Mouse (Mus musculus) neural tube, embryonic 14.5 days (tissue): ENCODE measurements around the gene Ppm1m. TPM values are rescaled to one million over a fixed set of nuclear protein-coding genes. Genes with fewer than 3 reads are reported as not detected.
A peak's percentile ranks its signal among the peaks of the same experiment; 100 is the strongest.

ENCODE experiments used
- ATAC-seq: fragments of 200-750 bp; cut with Nextera tagmentation; 2 replicates; pipeline ENCODE4 v1.8.0; 2017; ENCODE audit warnings: low read depth, mild to moderate bottlenecking, moderate TSS enrichment, moderate library complexity
- H3K27ac ChIP-seq: fragments of 300-500 bp; sonication (generic); 2 replicates; pipeline ENCODE4 v1.5.1; 2014; ENCODE audit warnings: low read depth, mild to moderate bottlenecking, control low read depth, low read length, moderate library complexity, mixed read lengths
- H3K27me3 ChIP-seq: fragments of 300-500 bp; sonication (generic); 2 replicates; pipeline ENCODE4 v1.6.1; 2014; ENCODE audit warnings: low read length; ENCODE audit not compliant: control insufficient read depth, insufficient read depth
- H3K36me3 ChIP-seq: fragments of 300-500 bp; sonication (generic); 2 replicates; pipeline ENCODE4 v1.6.1; 2014; ENCODE audit warnings: low read length, mixed read lengths; ENCODE audit not compliant: control insufficient read depth, insufficient read depth
- H3K4me1 ChIP-seq: fragments of 300-500 bp; sonication (generic); 2 replicates; pipeline ENCODE4 v1.6.1; 2014; ENCODE audit warnings: low read length; ENCODE audit not compliant: control insufficient read depth, insufficient read depth
- H3K4me2 ChIP-seq: fragments of 300-500 bp; sonication (generic); 2 replicates; pipeline ENCODE4 v1.6.1; 2014; ENCODE audit warnings: mild to moderate bottlenecking, low read depth, low read length, control low read depth
- H3K4me3 ChIP-seq: fragments of 300-500 bp; sonication (generic); 2 replicates; pipeline ENCODE4 v1.5.1; 2014; ENCODE audit warnings: low read depth, low read length, control low read depth, mixed read lengths
- H3K9ac ChIP-seq: fragments of 300-500 bp; sonication (generic); replicated peaks from 2 replicates; pipeline ENCODE4 v1.6.1; 2014; ENCODE audit warnings: low read depth, mild to moderate bottlenecking, control low read depth, low read length, mixed read lengths
- H3K9me3 ChIP-seq: fragments of 300-500 bp; sonication (generic); 2 replicates; pipeline ENCODE4 v1.6.1; 2016; ENCODE audit warnings: low read length; ENCODE audit not compliant: control insufficient read depth
- WGBS: fragments of 180-500 bp; shearing (Covaris S2); extraction: QIAGEN DNeasy Blood & Tissue Kit; methylation state at CpG from one replicate; pipeline ENCODE4 v1.1.7; 2014; 5-methylcytosine and 5-hydroxymethylcytosine counted together
- polyA plus RNA-seq: library from polyadenylated mRNA; unstranded; fragments of >200 nt; fragmentation: Nextera tagmentation; extraction: Ambion mirVana; gene quantifications from 2 replicates; pipeline ENCODE4 v1.2.1, GENCODE M21; 2014

Ppm1m gene
- polyA plus RNA-seq, 1 experiment from 2014 or later, result 11.1 TPM

- Histone ChIP-seq H3K27me3 (no peaks in the 10 kb centered on the region), H3K27ac (no peak within 1 kb of the TSS), H3K4me1 (peaks cover 11% of the 10 kb centered on the region; the same call in 1 of the 2 replicates), H3K4me3 (no peak within 1 kb of the TSS), H3K9me3 (no peaks in the 10 kb centered on the region), H3K9ac (no peak within 1 kb of the TSS), H3K4me2 (no peak within 1 kb of the TSS), H3K36me3 (no peaks in the 10 kb centered on the region)
- WGBS, result 78% methylated on average over 6 of the region's 6 CpGs
- ATAC-seq, result no peak
Observed at GRCm38 (mm10) chr9:106158037-106158491, 41.5 kb downstream of the Ppm1m start, which contains the start of gene Glyctk. Gene Glyctk, minus strand, starts transcription at chr9:106158138.

- no peaks in the 10 kb centered on the region for H3K36me3 ChIP-seq
- H3K9me3 ChIP-seq, result no peaks in the 10 kb centered on the region
- no peak overlapping the region for H3K4me3 ChIP-seq
- peaks cover 11% of the 10 kb centered on the region; the same call in 1 of the 2 replicates for H3K4me1 ChIP-seq
- no peaks in the 10 kb centered on the region for H3K27me3 ChIP-seq
- H3K4me2 ChIP-seq, result no peak overlapping the region
- no peak for ATAC-seq
- WGBS, result 88% methylated on average over 10 of the region's 10 CpGs
- no peak overlapping the region for H3K9ac ChIP-seq
- no peak overlapping the region for H3K27ac ChIP-seq
Observed at GRCm38 (mm10) chr9:106157623-106157925, 42.0 kb downstream of the Ppm1m start.

- no peak overlapping the region for H3K9ac ChIP-seq
- no peak overlapping the region for H3K27ac ChIP-seq
Observed at GRCm38 (mm10) chr9:106156921-106157622, 42.5 kb downstream of the Ppm1m start.

GRCm38 (mm10) chr9:106156419-106156818 is 43.1 kb downstream of the Ppm1m start:
- H3K27me3 ChIP-seq, result no peaks in the 10 kb centered on the region
- no peak overlapping the region for H3K4me2 ChIP-seq
- H3K36me3 ChIP-seq, result no peaks in the 10 kb centered on the region
- WGBS, result 43% methylated on average over 5 of the region's 5 CpGs
- H3K4me3 ChIP-seq, result no peak overlapping the region
- H3K4me1 ChIP-seq, result peaks cover 12% of the 10 kb centered on the region; the same call in 1 of the 2 replicates
- H3K9me3 ChIP-seq, result no peaks in the 10 kb centered on the region
- H3K27ac ChIP-seq, result peak overlapping the region; percentile 16; the same call in 1 of the 2 replicates
- peak; percentile 62 for ATAC-seq
- no peak overlapping the region for H3K9ac ChIP-seq

More at GRCm38 (mm10) chr9:106156921-106157622, 42.5 kb downstream of the Ppm1m start:
- peaks cover 11% of the 10 kb centered on the region; the same call in 1 of the 2 replicates for H3K4me1 ChIP-seq
- H3K4me3 ChIP-seq, result no peak overlapping the region
- no peaks in the 10 kb centered on the region for H3K9me3 ChIP-seq
- no peaks in the 10 kb centered on the region for H3K36me3 ChIP-seq
- no peak for ATAC-seq
- 74% methylated on average over 21 of the region's 21 CpGs for WGBS
- no peak overlapping the region for H3K4me2 ChIP-seq
- no peaks in the 10 kb centered on the region for H3K27me3 ChIP-seq

- ATAC-seq, result no peak
- Histone ChIP-seq H3K27ac (0 out of 2 replicates have a peak overlapping the region, but pooled peaks have one; percentile 3), H3K27me3 (no peaks in the 10 kb centered on the region), H3K4me2 (no peak overlapping the region), H3K4me1 (peaks cover 14% of the 10 kb centered on the region), H3K36me3 (no peaks in the 10 kb centered on the region), H3K4me3 (no peak overlapping the region), H3K9me3 (no peaks in the 10 kb centered on the region), H3K9ac (no peak overlapping the region)
- 90% methylated on average over 9 of the region's 9 CpGs for WGBS
Observed at GRCm38 (mm10) chr9:106154106-106154505, 45.4 kb downstream of the Ppm1m start.

DNA sequence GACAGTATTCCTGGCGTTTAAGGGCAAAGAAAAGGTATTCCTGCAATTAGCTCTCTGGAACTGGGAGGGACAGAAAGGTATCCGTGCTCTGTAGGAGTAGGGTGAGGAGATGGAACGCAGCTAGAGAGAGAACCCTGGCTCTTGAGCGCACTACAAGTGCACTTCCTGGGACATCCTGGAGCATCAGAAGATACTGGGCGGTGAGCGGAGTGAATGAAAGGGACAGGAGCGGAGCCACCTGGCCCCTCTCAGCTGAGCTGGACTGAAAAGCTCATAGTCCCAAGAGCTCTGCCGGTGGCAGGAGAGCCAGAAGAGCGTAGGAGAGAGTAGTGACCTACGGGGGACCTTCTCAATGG is 50.2 kb downstream of the Ppm1m start:
- Histone ChIP-seq H3K4me3 (peak overlapping the region; percentile 66), H3K36me3 (no peaks in the 10 kb centered on the region), H3K4me1 (peaks cover 15% of the 10 kb centered on the region), H3K4me2 (peak overlapping the region; percentile 89), H3K9me3 (no peaks in the 10 kb centered on the region), H3K9ac (peak overlapping the region; percentile 91), H3K27me3 (no peaks in the 10 kb centered on the region), H3K27ac (peak overlapping the region; percentile 95)
- WGBS, result 13% methylated on average over 10 of the region's 10 CpGs
- ATAC-seq, result no peak

GRCm38 (mm10) chr9:106148541-106149398 is 50.8 kb downstream of the Ppm1m start:
- peak; percentile 85 for ATAC-seq
- peak overlapping the region; percentile 91 for H3K9ac ChIP-seq
- H3K4me2 ChIP-seq, result peak overlapping the region; percentile 89
- H3K4me3 ChIP-seq, result peak overlapping the region; percentile 66
- peaks cover 20% of the 10 kb centered on the region for H3K4me1 ChIP-seq
- 0% methylated on average over 36 of the region's 36 CpGs for WGBS
- no peaks in the 10 kb centered on the region for H3K9me3 ChIP-seq
- no peaks in the 10 kb centered on the region for H3K36me3 ChIP-seq
- H3K27me3 ChIP-seq, result no peaks in the 10 kb centered on the region
- peak overlapping the region; percentile 95 for H3K27ac ChIP-seq

DNA sequence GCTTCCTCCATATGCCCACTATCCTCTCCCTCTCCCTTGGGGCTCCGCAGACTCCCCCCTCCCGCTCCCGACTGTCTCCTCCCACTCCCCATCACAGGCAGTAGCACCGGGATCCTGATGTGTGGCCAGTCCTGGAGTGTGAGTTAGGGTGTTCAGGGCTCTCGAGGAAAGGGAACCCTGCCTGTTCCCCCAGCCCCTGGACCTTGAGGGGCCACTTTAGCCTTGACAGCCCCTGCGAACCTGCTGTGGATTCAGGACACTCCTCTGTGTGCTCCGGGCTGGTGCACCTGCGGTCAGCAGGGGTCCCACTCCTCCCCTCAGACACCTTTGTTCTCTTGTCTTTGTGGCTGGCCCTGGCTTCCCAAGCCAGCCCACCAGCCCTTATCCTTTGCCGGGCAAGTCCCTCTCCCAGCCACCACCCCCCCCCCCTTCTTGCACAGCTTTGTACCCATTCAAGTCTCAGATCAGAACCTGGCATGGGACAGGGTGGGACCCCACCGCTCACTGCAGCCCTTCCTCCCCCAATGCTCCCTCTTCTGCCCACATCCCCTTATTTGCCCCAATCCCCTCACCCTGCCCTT is 51.6 kb downstream of the Ppm1m start:
- Histone ChIP-seq H3K9ac (peak overlapping the region; percentile 91), H3K4me3 (peak overlapping the region; percentile 66), H3K27me3 (no peaks in the 10 kb centered on the region), H3K4me1 (peaks cover 20% of the 10 kb centered on the region), H3K4me2 (peak overlapping the region; percentile 89), H3K9me3 (no peaks in the 10 kb centered on the region), H3K27ac (peak overlapping the region; percentile 95), H3K36me3 (no peaks in the 10 kb centered on the region)
- ATAC-seq, result peak; percentile 50
- WGBS, result 2% methylated on average over 10 of the region's 10 CpGs
